Mouse (Mus musculus): ENCODE data around the gene Prss12.

GRCm38 (mm10) chr3:123506699-123507662 is 60.3 kb downstream of the Prss12 start:
- no peak for TF ChIP-seq POLR2A (IDR thresholded peaks at IDR 0.05; ENCODE audit: borderline replicate concordance, low read depth, low read length)
- TF ChIP-seq CTCF (IDR thresholded peaks at IDR 0.05; ENCODE audit: low read depth, low read length) = no peak
